Mouse (Mus musculus) erythroblast, embryonic 14.5 days (primary cell): Measurements from ENCODE around the gene Col4a3. TPM values are rescaled to one million over a fixed set of nuclear protein-coding genes. Genes with fewer than 3 reads are reported as not detected.

Experiments used
- H3K27me3 ChIP-seq: 2 replicates; pipeline ENCODE4 v1.6.1; 2012; ENCODE audit warnings: inconsistent platforms; ENCODE audit not compliant: control insufficient read depth
- H3K36me3 ChIP-seq: 2 replicates; pipeline ENCODE4 v1.6.1; 2012; ENCODE audit warnings: mild to moderate bottlenecking, inconsistent platforms; ENCODE audit not compliant: control insufficient read depth
- H3K4me1 ChIP-seq: 2 replicates; pipeline ENCODE4 v1.6.1; 2012; ENCODE audit warnings: inconsistent platforms; ENCODE audit not compliant: control insufficient read depth
- H3K4me3 ChIP-seq: replicated peaks from 2 replicates; pipeline ENCODE3; 2012; ENCODE audit warnings: moderate library complexity, mild to moderate bottlenecking, inconsistent platforms
- H3K9me3 ChIP-seq: 2 replicates; pipeline ENCODE4 v1.6.1; 2012; ENCODE audit warnings: low read length, inconsistent platforms, mixed read lengths; ENCODE audit not compliant: control insufficient read depth
- GATA1 ChIP-seq: IDR thresholded peaks from 2 replicates; pipeline ENCODE4 v1.6.1; 2012; ENCODE audit warnings: low read length, inconsistent platforms, mixed read lengths
- TAL1 ChIP-seq: IDR thresholded peaks from 3 replicates; pipeline ENCODE4 v1.6.1; 2012; ENCODE audit warnings: low read length, inconsistent platforms, mixed read lengths
- polyA plus RNA-seq: library from polyadenylated mRNA; stranded (reverse); fragments of >175 nt; gene quantifications from 2 replicates; pipeline ENCODE4 v1.2.3, GENCODE M21; 2012

The Col4a3 gene
- polyA plus RNA-seq, 1 experiment, result 0.01 TPM

GRCm38 (mm10) chr1:82768269-82768668 is 181.5 kb downstream of the Col4a3 start, which contains the start of gene Tm4sf20:
Gene Tm4sf20 (minus strand): TSS chr1:82768461.
- H3K4me1 ChIP-seq, result no peaks in the 10 kb centered on the region; the same call in 1 of the 2 replicates
- no peak for TF ChIP-seq GATA1
- no peaks in the 10 kb centered on the region for H3K9me3 ChIP-seq
- H3K36me3 ChIP-seq, result no peaks in the 10 kb centered on the region
- H3K4me3 ChIP-seq, result no peak within 1 kb of the TSS
- H3K27me3 ChIP-seq, result no peaks in the 10 kb centered on the region

DNA sequence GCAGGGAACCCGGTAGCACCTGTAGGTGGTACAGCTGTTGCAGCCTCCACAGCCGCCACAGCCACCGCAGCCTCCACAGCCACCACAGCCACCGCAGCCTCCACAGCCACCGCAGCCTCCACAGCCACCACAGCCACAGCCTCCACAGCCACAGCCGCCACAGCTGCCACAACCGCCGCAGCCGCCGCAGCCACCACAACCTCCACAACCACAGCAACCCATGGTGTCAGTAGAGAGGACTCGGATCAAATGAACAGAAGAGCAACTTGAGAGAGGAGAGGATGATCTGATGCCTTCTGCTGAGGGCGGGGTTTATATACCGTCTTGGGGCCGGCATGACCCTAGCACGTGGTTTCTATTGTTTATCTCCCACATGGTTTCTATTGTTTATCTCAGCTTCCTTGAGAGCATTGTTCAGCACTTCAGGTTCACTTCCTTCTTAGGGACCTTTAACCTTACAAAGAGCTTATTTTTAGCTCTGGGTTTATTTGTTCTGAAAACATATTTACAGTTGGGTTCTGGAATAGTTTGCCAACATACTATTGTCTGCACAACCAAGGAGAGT is 184.4 kb downstream of the Col4a3 start, which contains the start of gene Gm47791:
Gm47791 (minus strand) TSS at position 222 of the 565 bp plus-strand sequence.
- H3K27me3 ChIP-seq, result no peaks in the 10 kb centered on the region
- no peak within 1 kb of the TSS for H3K4me3 ChIP-seq
- TF ChIP-seq TAL1, result no peak
- no peak for TF ChIP-seq GATA1
- H3K4me1 ChIP-seq, result no peaks in the 10 kb centered on the region; the same call in 1 of the 2 replicates
- no peaks in the 10 kb centered on the region for H3K9me3 ChIP-seq
- H3K36me3 ChIP-seq, result no peaks in the 10 kb centered on the region

Other genes starting within 250 kb of the Col4a3 start
- not detected in 2 replicates for gene Col4a4, start 72 bp upstream of the Col4a3 start, polyA plus RNA-seq
- gene Mff, start 138.0 kb downstream of the Col4a3 start, polyA plus RNA-seq, result 33.2 and 34.7 TPM in 2 replicates
- gene Tm4sf20, start 181.5 kb downstream of the Col4a3 start, polyA plus RNA-seq, result not detected in 2 replicates
- gene Gm47791, start 184.3 kb downstream of the Col4a3 start, polyA plus RNA-seq, result not detected in 2 replicates